Mouse (Mus musculus) CH12.LX (cell line): Measurements from ENCODE around the gene Tent4b. TPM values are rescaled to one million over a fixed set of nuclear protein-coding genes. Genes with fewer than 3 reads are reported as not detected.

Experiments used
- DNase-seq: peaks from one replicate; pipeline ENCODE4 v3.0.0-alpha.2; 2013; ENCODE audit errors: extremely low read depth
- H3K27ac ChIP-seq: 2 replicates; pipeline ENCODE4 v1.5.1; 2012; ENCODE audit warnings: low read depth, mild to moderate bottlenecking, control low read depth, moderate library complexity; ENCODE audit not compliant: insufficient read depth
- H3K27me3 ChIP-seq: replicated peaks from 2 replicates; pipeline ENCODE3; 2012; ENCODE audit warnings: inconsistent platforms
- H3K36me3 ChIP-seq, 2 experiments: replicated peaks in 1 of 2; 2 replicates each; pipeline versions ENCODE3 to v1.6.1; 2012; ENCODE audit warnings: inconsistent platforms in 1 of 2, low read length in 1 of 2, mild to moderate bottlenecking in 1 of 2, mixed read lengths in 1 of 2, moderate library complexity in 1 of 2; ENCODE audit not compliant: control insufficient read depth in 1 of 2, insufficient read depth in 1 of 2
- H3K4me1 ChIP-seq, 2 experiments: 2 replicates each; pipeline ENCODE4 v1.6.1; 2012; ENCODE audit warnings: inconsistent platforms in 1 of 2, moderate library complexity in 1 of 2; ENCODE audit not compliant: insufficient read depth in 2 of 2, control insufficient read depth in 1 of 2
- H3K4me2 ChIP-seq: 2 replicates; pipeline ENCODE4 v1.6.1; 2012; ENCODE audit warnings: low read depth, mild to moderate bottlenecking, control low read depth; ENCODE audit not compliant: poor library complexity, insufficient read depth, severe bottlenecking
- H3K4me3 ChIP-seq, 3 experiments: fragments of 150-350 bp in 1 of 3; sonication (generic) in 1 of 3; replicated peaks in 1 of 3; 2 replicates each; pipeline versions ENCODE3 to v1.5.1; 2011 to 2012; ENCODE audit warnings: low read depth in 2 of 3, low read length in 2 of 3, mild to moderate bottlenecking in 2 of 3, moderate library complexity in 2 of 3, control low read depth in 1 of 3, improper control_type of control experiment in 1 of 3, inconsistent platforms in 1 of 3, mixed read lengths in 1 of 3; ENCODE audit not compliant: poor library complexity in 1 of 3
- H3K79me2 ChIP-seq: replicated peaks from 2 replicates; pipeline ENCODE4 v1.6.1; 2012; ENCODE audit warnings: mild to moderate bottlenecking, moderate library complexity; ENCODE audit not compliant: control insufficient read depth, poor library complexity, insufficient read depth, severe bottlenecking; ENCODE audit errors: extremely low read depth
- H3K9ac ChIP-seq: 2 replicates; pipeline ENCODE4 v1.6.1; 2012; ENCODE audit warnings: low read depth, mild to moderate bottlenecking, control low read depth, moderate library complexity; ENCODE audit not compliant: insufficient read depth
- H3K9me3 ChIP-seq: replicated peaks from 2 replicates; pipeline ENCODE3; 2012; ENCODE audit warnings: low read length, inconsistent platforms, mixed read lengths
- BHLHE40 ChIP-seq: IDR thresholded peaks from 2 replicates; pipeline ENCODE4 v1.6.1; 2011; ENCODE audit warnings: mild to moderate bottlenecking, low read depth, low read length, improper control_type of control experiment
- CHD2 ChIP-seq: IDR thresholded peaks from 2 replicates; pipeline ENCODE4 v1.6.1; 2011; ENCODE audit warnings: low read length, improper control_type of control experiment
- CTCF ChIP-seq, 2 experiments: IDR thresholded peaks in 1 of 2; conservative IDR thresholded peaks in 1 of 2; 2 replicates each; pipeline ENCODE4 v1.5.1; 2011 to 2012; ENCODE audit warnings: low read depth in 2 of 2, low read length in 2 of 2, improper control_type of control experiment in 1 of 2, inconsistent platforms in 1 of 2, mild to moderate bottlenecking in 1 of 2, moderate library complexity in 1 of 2
- EP300 ChIP-seq: IDR thresholded peaks from 2 replicates; pipeline ENCODE4 v1.6.1; 2011; ENCODE audit warnings: low read length, improper control_type of control experiment
- ETS1 ChIP-seq: conservative IDR thresholded peaks from 2 replicates; pipeline ENCODE4 v1.6.1; 2012; ENCODE audit warnings: low read depth, mild to moderate bottlenecking, inconsistent platforms, low read length, improper control_type of control experiment, moderate library complexity
- GABPA ChIP-seq: IDR thresholded peaks from 2 replicates; pipeline ENCODE4 v1.6.1; 2012; ENCODE audit warnings: low read depth, low read length, improper control_type of control experiment, inconsistent platforms; ENCODE audit not compliant: insufficient replicate concordance
- JUN ChIP-seq: IDR thresholded peaks from 2 replicates; pipeline ENCODE4 v1.6.1; 2011; ENCODE audit warnings: low read depth, mild to moderate bottlenecking, low read length, improper control_type of control experiment, moderate library complexity; ENCODE audit not compliant: insufficient read depth
- JUND ChIP-seq: conservative IDR thresholded peaks from 2 replicates; pipeline ENCODE4 v1.6.1; 2011; ENCODE audit warnings: low read depth, low read length, improper control_type of control experiment
- MEF2A ChIP-seq: IDR thresholded peaks from 2 replicates; pipeline ENCODE4 v1.6.1; 2014; ENCODE audit warnings: low read depth, mild to moderate bottlenecking, inconsistent platforms, low read length, improper control_type of control experiment, borderline replicate concordance
- MXI1 ChIP-seq: IDR thresholded peaks from 2 replicates; pipeline ENCODE4 v1.6.1; 2011; ENCODE audit warnings: mild to moderate bottlenecking, low read depth, low read length, improper control_type of control experiment
- USF1 ChIP-seq: IDR thresholded peaks from 2 replicates; pipeline ENCODE4 v1.6.1; 2014; ENCODE audit warnings: low read depth, mild to moderate bottlenecking, inconsistent platforms, low read length, improper control_type of control experiment
- ZKSCAN1 ChIP-seq: IDR thresholded peaks from 2 replicates; pipeline ENCODE4 v1.6.1; 2012; ENCODE audit warnings: low read depth, inconsistent platforms, low read length, improper control_type of control experiment, borderline replicate concordance
- ZNF384 ChIP-seq: IDR thresholded peaks from 2 replicates; pipeline ENCODE4 v1.6.1; 2012; ENCODE audit warnings: low read depth, low read length, improper control_type of control experiment, inconsistent platforms
- dilution Hi-C: fragments of 300-500 bp; cut with MboI; formaldehyde crosslinking; loops from 2 replicates; pipeline ENCODE4 v1.14.3; 2020; ENCODE audit warnings: low sequenced_read_pairs; ENCODE audit not compliant: extremely low pct_unique_long_range_greater_than_20kb, extremely low pct_ligation_motif_present
- in situ Hi-C: fragments of 300-500 bp; cut with MboI; formaldehyde crosslinking; loops from 3 replicates; pipeline ENCODE4 v1.14.3; 2019; ENCODE audit warnings: low sequenced_read_pairs, low pct_ligation_motif_present, low pct_unique_long_range_greater_than_20kb, mixed read lengths
- polyA plus RNA-seq: library from polyadenylated mRNA; unstranded; fragments of >175 nt; gene quantifications from 2 replicates; pipeline ENCODE4 v1.2.1, GENCODE M21; 2012; ENCODE audit warnings: low read depth; ENCODE audit not compliant: insufficient read length
- total RNA-seq, 2 experiments: library from RNA; depleted of rRNA; stranded (reverse); fragments of 300-350 nt in 1 of 2; fragments of >200 nt in 1 of 2; gene quantifications; 2 replicates each; pipeline ENCODE4 v1.2.3; 2012 to 2014

Tent4b gene
- total and polyA plus RNA-seq, 3 experiments = 20.1 to 37.8 (median 27.9) TPM

DNA sequence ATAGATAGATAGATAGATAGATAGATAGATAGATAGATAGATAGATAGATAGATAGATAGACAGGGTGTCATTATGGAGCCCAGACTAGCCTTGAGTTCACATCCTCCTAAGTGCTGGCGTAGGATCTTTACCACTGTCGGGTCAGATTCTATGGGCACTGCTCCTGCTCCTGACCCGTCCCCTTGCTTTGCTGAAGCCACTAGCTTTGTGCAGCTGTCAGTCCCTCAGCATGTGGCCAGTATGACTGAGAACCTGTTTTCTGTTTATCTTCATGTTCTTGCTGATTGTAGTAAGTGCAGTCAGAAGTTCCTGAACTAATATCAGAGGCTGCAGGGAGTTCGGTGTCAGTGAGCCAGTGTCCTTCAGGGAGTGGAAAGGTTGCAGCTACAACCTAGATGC lies 108.7 kb downstream of the Tent4b start:
- no peak for DNase-seq
- in situ Hi-C loops = no loop called here
- H3K4me2 ChIP-seq = no peak overlapping the region
- H3K27me3 ChIP-seq = no peaks in the 10 kb centered on the region
- no peaks in the 10 kb centered on the region for H3K9me3 ChIP-seq
- TF ChIP-seq ZKSCAN1 (no peak), JUN (no peak), MEF2A (no peak), CHD2 (no peak), BHLHE40 (no peak), JUND (no peak), ZNF384 (no peak), CTCF (conservative IDR thresholded peaks at IDR 0.05 in 1 of 2, IDR thresholded peaks at IDR 0.05 in 1 of 2; ENCODE audit: low read depth in 2 of 2, low read length in 2 of 2) (no peak), GABPA (no peak), USF1 (no peak), MXI1 (no peak), ETS1 (no peak), EP300 (no peak)
- peaks cover 38 to 80% of the 10 kb centered on the region in 2 experiments for H3K36me3 ChIP-seq
- dilution Hi-C loops = no loop called here
- no peak overlapping the region for H3K4me3 ChIP-seq
- H3K79me2 ChIP-seq = no peaks in the 10 kb centered on the region
- H3K9ac ChIP-seq = no peak overlapping the region
- H3K4me1 ChIP-seq = peaks cover 27 to 49% of the 10 kb centered on the region in 2 experiments
- no peak overlapping the region for H3K27ac ChIP-seq

Other genes starting within 250 kb of the Tent4b start
- gene Zfp423, start 239.6 kb upstream of the Tent4b start, total RNA-seq (2012; rRNA removed) = 0.25 and 0.42 TPM in 2 replicates
- 0.32 and 0.46 TPM in 2 replicates for gene Zfp423, start 239.6 kb upstream of the Tent4b start, total RNA-seq (2014; rRNA removed)
- gene Zfp423, start 239.6 kb upstream of the Tent4b start, polyA plus RNA-seq = 2.3 and 2.7 TPM in 2 replicates
- 8.7 TPM in 2 replicates for gene Cnep1r1, start 80.4 kb upstream of the Tent4b start, total RNA-seq (2012; rRNA removed)
- 30.8 and 32.9 TPM in 2 replicates for gene Cnep1r1, start 80.4 kb upstream of the Tent4b start, total RNA-seq (2014; rRNA removed)
- 29.2 and 31.2 TPM in 2 replicates for gene Cnep1r1, start 80.4 kb upstream of the Tent4b start, polyA plus RNA-seq
- 46.6 and 60.8 TPM in 2 replicates for gene Heatr3, start 61.4 kb upstream of the Tent4b start, total RNA-seq (2012; rRNA removed)
- gene Heatr3, start 61.4 kb upstream of the Tent4b start, total RNA-seq (2014; rRNA removed) = 126 TPM in 2 replicates
- gene Heatr3, start 61.4 kb upstream of the Tent4b start, polyA plus RNA-seq = 84.9 and 92.6 TPM in 2 replicates
- 25.7 and 25.9 TPM in 2 replicates for gene Adcy7, start 73.2 kb downstream of the Tent4b start, total RNA-seq (2012; rRNA removed)
- gene Adcy7, start 73.2 kb downstream of the Tent4b start, total RNA-seq (2014; rRNA removed) = 25.5 and 27.0 TPM in 2 replicates
- 28.5 and 28.8 TPM in 2 replicates for gene Adcy7, start 73.2 kb downstream of the Tent4b start, polyA plus RNA-seq
- 46.3 and 46.6 TPM in 2 replicates for gene Brd7, start 163.0 kb downstream of the Tent4b start, total RNA-seq (2012; rRNA removed)
- gene Brd7, start 163.0 kb downstream of the Tent4b start, total RNA-seq (2014; rRNA removed) = 31.9 and 41.1 TPM in 2 replicates
- 106 and 134 TPM in 2 replicates for gene Brd7, start 163.0 kb downstream of the Tent4b start, polyA plus RNA-seq